Mouse (Mus musculus) kidney, adult 18-20 months (tissue): Measurements from ENCODE around the gene Gm10799.
"Not testable (repeated sequence)": the region's sequence is repeated elsewhere in the genome, so short reads cannot be mapped to it uniquely, and the experiment has no call there.

Source experiments
- DNase-seq: peaks from one replicate; pipeline ENCODE4 v3.0.0; 2021

The Gm10799 gene

GRCm38 (mm10) chr2:104068450-104068849 lies at the start of gene Gm10799:
Gm10799 (minus strand) TSS chr2:104068550.
- DNase-seq: not testable (repeated sequence)

- not testable (repeated sequence) for DNase-seq
Observed at GRCm38 (mm10) chr2:104117173-104117572, 48.8 kb upstream of the Gm10799 start.

- no peak for DNase-seq
Observed at GRCm38 (mm10) chr2:104114898-104115297, 46.5 kb upstream of the Gm10799 start.

- DNase-seq: not testable (repeated sequence)
Observed at GRCm38 (mm10) chr2:104113563-104113962, 45.2 kb upstream of the Gm10799 start.

- not testable (repeated sequence) for DNase-seq
Observed at GRCm38 (mm10) chr2:104111170-104111797, 42.9 kb upstream of the Gm10799 start.

GRCm38 (mm10) chr2:104110031-104110430 lies 41.7 kb upstream of the Gm10799 start:
- DNase-seq: no peak

- DNase-seq: no peak
Observed at GRCm38 (mm10) chr2:104109528-104109927, 41.2 kb upstream of the Gm10799 start.

- DNase-seq: not testable (repeated sequence)
Observed at GRCm38 (mm10) chr2:104109021-104109420, 40.7 kb upstream of the Gm10799 start.

GRCm38 (mm10) chr2:104104800-104105199 lies 36.5 kb upstream of the Gm10799 start:
- no peak for DNase-seq

- no peak for DNase-seq
Observed at GRCm38 (mm10) chr2:104099946-104100345, 31.6 kb upstream of the Gm10799 start.

GRCm38 (mm10) chr2:104099231-104099585 lies 30.9 kb upstream of the Gm10799 start:
- no peak for DNase-seq

GRCm38 (mm10) chr2:104098529-104099230 lies 30.3 kb upstream of the Gm10799 start:
- no peak for DNase-seq

GRCm38 (mm10) chr2:104097396-104097795 lies 29.0 kb upstream of the Gm10799 start:
- not testable (repeated sequence) for DNase-seq

- not testable (repeated sequence) for DNase-seq
Observed at GRCm38 (mm10) chr2:104096796-104097195, 28.4 kb upstream of the Gm10799 start.

GRCm38 (mm10) chr2:104096256-104096655 lies 27.9 kb upstream of the Gm10799 start:
- DNase-seq: no peak

- peak; percentile 94 for DNase-seq
Observed at GRCm38 (mm10) chr2:104095741-104096213, 27.4 kb upstream of the Gm10799 start, which contains the start of gene Cd59a. Cd59a (plus strand) TSS chr2:104095801.

- no peak for DNase-seq
Observed at GRCm38 (mm10) chr2:104093305-104093704, 25.0 kb upstream of the Gm10799 start.

GRCm38 (mm10) chr2:104087562-104087961 lies 19.2 kb upstream of the Gm10799 start:
- not testable (repeated sequence) for DNase-seq

GRCm38 (mm10) chr2:104084027-104084426 lies 15.7 kb upstream of the Gm10799 start:
- not testable (repeated sequence) for DNase-seq

- no peak for DNase-seq
Observed at GRCm38 (mm10) chr2:104082474-104082873, 14.1 kb upstream of the Gm10799 start.

GRCm38 (mm10) chr2:104081436-104082050 lies 13.2 kb upstream of the Gm10799 start:
- not testable (repeated sequence) for DNase-seq

- not testable (repeated sequence) for DNase-seq
Observed at GRCm38 (mm10) chr2:104078285-104078684, 9.9 kb upstream of the Gm10799 start.

- peak; percentile 71 for DNase-seq
Observed at GRCm38 (mm10) chr2:104069704-104070185, 1.4 kb upstream of the Gm10799 start, which contains the start of gene Cd59b. Cd59b (plus strand) TSS chr2:104069849.
